Mouse (Mus musculus) B cell, adult (primary cell): Measurements from ENCODE around the gene Nr2c2ap. TPM values are rescaled to one million over a fixed set of nuclear protein-coding genes. Genes with fewer than 3 reads are reported as not detected.

Experiments used
- total RNA-seq: library from RNA; stranded (reverse); gene quantifications from 4 replicates; pipeline ENCODE4 v1.2.4, GENCODE M21; 2023; ENCODE audit not compliant: inconsistent age

Nr2c2ap gene
- 22.5 to 33.6 TPM (median 27.3 TPM) in 4 replicates for total RNA-seq

DNA sequence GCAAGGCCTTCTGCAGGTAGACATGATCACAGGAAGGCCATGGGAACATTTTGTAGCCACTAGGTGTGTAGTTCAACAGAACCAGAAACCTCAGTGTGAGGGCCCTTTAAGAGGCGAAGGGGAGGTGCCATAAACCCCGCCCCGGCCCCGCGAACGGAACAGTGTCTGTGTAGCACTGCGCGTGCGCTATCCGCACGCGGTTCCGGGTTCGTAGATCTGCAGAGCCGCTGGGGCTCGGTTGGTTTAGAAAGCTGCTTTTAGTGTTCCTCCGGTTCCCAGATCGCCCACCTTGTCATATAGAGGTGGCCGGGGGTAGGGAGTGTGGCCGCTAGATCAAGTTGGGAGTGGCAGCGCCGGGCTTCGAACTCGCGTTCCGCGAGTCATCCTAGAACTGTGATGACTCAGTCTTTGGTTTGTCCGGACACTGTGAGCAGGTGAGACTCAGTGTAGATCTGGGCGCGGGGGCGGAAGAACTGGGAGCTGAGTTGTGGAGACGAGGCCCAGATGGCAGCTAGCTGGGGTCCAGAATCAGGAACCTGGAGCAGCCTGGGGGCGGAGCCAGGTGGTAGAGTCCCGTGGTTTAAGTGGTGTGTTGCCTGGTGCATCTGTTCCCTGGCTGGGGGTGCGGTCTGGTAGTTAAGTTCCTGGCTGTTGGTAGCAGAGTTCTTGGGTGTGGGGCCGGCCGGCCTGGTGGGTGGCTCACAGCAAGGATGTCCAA is at the start of gene Nr2c2ap:
Nr2c2ap (plus strand) TSS at position 168 of the 718 bp plus-strand sequence.

DNA sequence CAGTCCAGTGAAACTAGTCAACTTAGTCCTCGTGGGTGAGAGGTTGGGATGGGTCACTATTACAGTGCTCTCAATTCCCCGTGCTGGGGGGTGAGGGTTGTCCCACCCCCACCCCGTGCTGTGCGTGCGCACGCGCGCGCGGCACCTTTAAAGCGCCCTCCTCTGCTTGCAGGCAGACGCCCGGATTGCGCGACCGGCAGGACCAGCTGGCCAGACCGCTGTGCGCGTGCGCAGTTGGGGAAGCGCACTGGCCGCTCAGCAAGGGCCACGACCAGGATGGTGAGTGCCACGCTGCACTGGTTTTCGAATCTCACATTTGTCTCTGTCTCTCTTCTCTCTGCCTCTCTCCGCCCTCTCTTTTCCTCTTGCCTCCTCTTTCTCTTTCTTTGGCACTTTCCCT is 47.8 kb upstream of the Nr2c2ap start, which contains the start of gene Hapln4:
Hapln4 (plus strand) TSS at position 173 of the 400 bp plus-strand sequence.

DNA sequence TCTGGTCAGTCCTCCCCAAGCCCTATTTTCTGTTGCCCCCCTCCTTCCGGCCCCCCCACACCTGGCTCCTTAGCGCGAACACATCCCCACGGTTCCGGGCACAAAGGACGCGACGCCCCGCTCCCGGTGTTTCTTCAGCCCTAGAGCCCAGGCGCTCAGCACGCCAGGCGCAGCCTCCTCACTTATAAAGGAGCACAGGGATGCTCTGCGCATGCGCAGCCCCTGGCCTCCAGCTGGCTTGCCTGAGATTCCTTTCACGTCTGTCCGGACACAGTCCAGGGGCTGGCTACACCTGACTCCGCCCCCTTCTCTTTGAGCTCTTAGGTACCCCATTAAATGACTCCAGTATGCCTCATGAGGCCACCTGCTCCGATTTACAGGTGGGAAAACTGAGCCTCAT is 10.5 kb upstream of the Nr2c2ap start, which contains the start of gene Ncan:
Ncan (minus strand) TSS at position 207 of the 400 bp plus-strand sequence.

DNA sequence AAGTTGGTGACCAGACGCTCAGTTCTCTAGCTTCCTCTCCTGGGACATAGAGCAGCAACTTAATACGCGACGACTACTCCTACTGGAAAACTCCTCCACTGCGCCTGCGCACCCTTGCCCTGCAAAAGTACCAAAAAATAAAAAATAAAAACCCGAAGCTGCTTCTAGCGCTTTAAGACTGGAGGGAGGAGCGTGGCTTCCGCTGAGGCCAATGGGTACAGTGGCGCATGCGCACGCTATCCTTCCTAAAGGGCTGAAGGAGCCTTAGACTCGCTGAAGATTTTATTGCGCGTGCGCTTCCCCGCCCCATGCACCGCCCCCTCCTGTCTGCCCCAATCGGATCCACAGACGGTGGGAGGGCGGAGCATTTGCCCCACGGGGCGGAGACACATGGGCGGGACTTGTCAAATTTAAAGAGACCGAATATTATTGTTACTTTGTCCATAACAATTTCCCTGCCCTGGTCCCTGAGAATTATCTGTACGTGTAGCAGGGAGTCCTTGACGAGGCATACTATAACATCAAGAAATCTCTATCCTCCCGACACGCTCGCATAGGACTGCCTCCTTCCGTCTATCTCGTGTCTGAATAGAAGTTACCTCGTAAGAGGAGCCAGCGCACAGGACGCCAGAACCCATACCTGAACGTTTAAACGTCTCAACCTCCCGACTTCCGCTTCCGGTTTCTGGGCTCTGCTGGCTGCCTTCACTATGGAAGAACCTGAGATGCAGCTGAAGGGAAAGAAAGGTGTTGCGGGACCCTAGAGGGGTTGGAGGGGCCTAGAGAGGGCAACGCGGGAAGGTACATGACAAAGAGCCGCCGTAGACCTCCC is 8.1 kb downstream of the Nr2c2ap start, which contains the start of the genes Rfxank, Borcs8 and Mef2b:
Rfxank (minus strand) TSS at position 129 of the 832 bp plus-strand sequence.
Borcs8 (plus strand) TSS at position 474 of the 832 bp plus-strand sequence.
Mef2b (plus strand) TSS at position 686 of the 832 bp plus-strand sequence.

DNA sequence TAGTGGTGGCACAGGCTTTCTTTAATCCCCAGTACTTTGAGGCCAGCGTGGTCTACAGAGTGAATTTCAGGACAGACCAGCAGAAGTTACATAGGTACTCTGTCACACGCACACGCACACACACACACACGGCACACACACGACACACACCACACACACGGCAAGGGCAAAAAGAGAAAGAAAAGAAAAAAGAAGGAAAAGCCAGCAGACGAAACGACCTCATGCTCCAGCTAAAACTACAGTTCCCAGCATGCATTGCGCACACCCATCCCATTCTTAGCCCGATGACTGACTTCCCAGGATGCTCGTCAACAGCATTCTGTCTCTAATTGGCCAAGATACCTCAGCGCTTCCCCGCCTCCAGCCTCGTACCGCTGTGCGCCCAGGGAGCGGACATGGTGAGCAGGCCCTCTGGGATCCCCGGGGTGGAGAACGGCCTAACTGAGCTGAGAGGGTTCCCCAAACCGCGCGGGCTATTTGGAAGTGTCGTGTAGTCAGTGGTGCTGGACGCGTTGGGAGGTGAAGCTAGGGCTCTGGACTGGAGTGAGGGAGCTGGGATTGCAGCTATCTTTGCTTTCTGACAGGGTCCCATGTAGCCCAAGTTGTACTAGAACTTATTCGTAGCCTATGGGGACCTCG is 41.0 kb downstream of the Nr2c2ap start, which contains the start of gene Tmem161a:
Tmem161a (plus strand) TSS at position 314 of the 639 bp plus-strand sequence.

Other genes with a start within 250 kb of the Nr2c2ap start
- gene Cilp2, start 243.6 kb upstream of the Nr2c2ap start, total RNA-seq: 0.16 TPM in 1 of 4 replicates, not detected in the others
- gene Tssk6, start 229.1 kb upstream of the Nr2c2ap start, total RNA-seq: 0.67 to 1.2 TPM (median 0.78 TPM) in 4 replicates
- 46.3 to 55.9 TPM (median 52.5 TPM) in 4 replicates for gene Ndufa13, start 228.8 kb upstream of the Nr2c2ap start, total RNA-seq
- 2.5 to 3.1 TPM in 2 of 4 replicates, not detected in the others for gene Yjefn3, start 228.6 kb upstream of the Nr2c2ap start, total RNA-seq
- 95.7 to 102 TPM (median 98.3 TPM) in 4 replicates for gene Gatad2a, start 134.9 kb upstream of the Nr2c2ap start, total RNA-seq
- gene Mau2, start 88.6 kb upstream of the Nr2c2ap start, total RNA-seq: 125 to 133 TPM (median 128 TPM) in 4 replicates
- 41.6 to 48.4 TPM (median 45.4 TPM) in 4 replicates for gene Sugp1, start 88.5 kb upstream of the Nr2c2ap start, total RNA-seq
- 0.35 to 0.66 TPM in 2 of 4 replicates, not detected in the others for gene Tm6sf2, start 58.4 kb upstream of the Nr2c2ap start, total RNA-seq
- not detected in 4 replicates for gene Hapln4, start 47.9 kb upstream of the Nr2c2ap start, total RNA-seq
- gene Ncan, start 10.5 kb upstream of the Nr2c2ap start, total RNA-seq: 0.13 to 0.24 TPM (median 0.20 TPM) in 4 replicates
- 30.4 to 37.4 TPM (median 32.7 TPM) in 4 replicates for gene Rfxank, start 7.8 kb downstream of the Nr2c2ap start, total RNA-seq
- gene Borcs8, start 8.2 kb downstream of the Nr2c2ap start, total RNA-seq: 46.7 to 62.2 TPM (median 55.3 TPM) in 4 replicates
- gene Mef2b, start 8.4 kb downstream of the Nr2c2ap start, total RNA-seq: 1.6 to 4.9 TPM (median 3.8 TPM) in 4 replicates
- 42.7 to 53.5 TPM (median 46.6 TPM) in 4 replicates for gene Tmem161a, start 41.0 kb downstream of the Nr2c2ap start, total RNA-seq
- gene Slc25a42, start 81.0 kb downstream of the Nr2c2ap start, total RNA-seq: 5.0 to 6.2 TPM (median 5.4 TPM) in 4 replicates
- 63.2 to 81.3 TPM (median 69.3 TPM) in 4 replicates for gene Sugp2, start 102.9 kb downstream of the Nr2c2ap start, total RNA-seq
- gene Armc6, start 103.1 kb downstream of the Nr2c2ap start, total RNA-seq: 6.2 to 12.6 TPM (median 7.9 TPM) in 4 replicates
- 7.0 to 10.2 TPM (median 8.9 TPM) in 4 replicates for gene Homer3, start 151.5 kb downstream of the Nr2c2ap start, total RNA-seq
- gene Ddx49, start 171.2 kb downstream of the Nr2c2ap start, total RNA-seq: 60.2 to 96.0 TPM (median 74.4 TPM) in 4 replicates
- gene Cope, start 171.2 kb downstream of the Nr2c2ap start, total RNA-seq: 101 to 125 TPM (median 107 TPM) in 4 replicates
- not detected in 4 replicates for gene Cers1, start 184.4 kb downstream of the Nr2c2ap start, total RNA-seq
- not detected in 4 replicates for gene Gdf1, start 198.5 kb downstream of the Nr2c2ap start, total RNA-seq
- 70.0 to 77.0 TPM (median 72.2 TPM) in 4 replicates for gene Upf1, start 221.9 kb downstream of the Nr2c2ap start, total RNA-seq
- gene Comp, start 242.2 kb downstream of the Nr2c2ap start, total RNA-seq: 0.27 TPM in 1 of 4 replicates, not detected in the others